Mouse (Mus musculus) duodenum, adult 2 months (tissue): ENCODE data around the gene Rai2. TPM values are rescaled to one million over a fixed set of nuclear protein-coding genes. Genes with fewer than 3 reads are reported as not detected.

ENCODE experiments used
- polyA plus RNA-seq: library from polyadenylated mRNA; depleted of rRNA; stranded (reverse); fragments of >200 nt; gene quantifications from 2 replicates; pipeline ENCODE4 v1.2.3, GENCODE M21; 2012; ENCODE audit warnings: low replicate concordance; rRNA removed

Gene Rai2
- polyA plus RNA-seq, result 4.5 and 5.6 TPM in 2 replicates

GRCm38 (mm10) chrX:161716865-161717763, at the start of gene Rai2:
Gene Rai2, plus strand, starts transcription at chrX:161717069.

